Mouse (Mus musculus) limb, embryonic 12.5 days (tissue): Measurements from ENCODE around the gene Tmem217. TPM values are rescaled to one million over a fixed set of nuclear protein-coding genes. Genes with fewer than 3 reads are reported as not detected.

Experiments used
- ATAC-seq: fragments of 200-750 bp; cut with Nextera tagmentation; 2 replicates; pipeline ENCODE4 v1.8.0; 2017; ENCODE audit warnings: low read depth, moderate TSS enrichment; ENCODE audit not compliant: insufficient number of reproducible peaks, insufficient read depth, low FRiP score, low TSS enrichment
- H3K27ac ChIP-seq: fragments of 300-500 bp; sonication (generic); 2 replicates; pipeline ENCODE4 v1.5.1; 2016; ENCODE audit warnings: mild to moderate bottlenecking, moderate library complexity
- H3K27me3 ChIP-seq: fragments of 300-500 bp; sonication (generic); 2 replicates; pipeline ENCODE4 v1.6.1; 2016; ENCODE audit warnings: mild to moderate bottlenecking, moderate library complexity
- H3K36me3 ChIP-seq: fragments of 300-500 bp; sonication (generic); 2 replicates; pipeline ENCODE4 v1.6.1; 2016; ENCODE audit warnings: mild to moderate bottlenecking, moderate library complexity
- H3K4me1 ChIP-seq: fragments of 300-500 bp; sonication (generic); replicated peaks from 2 replicates; pipeline ENCODE4 v1.6.1; 2016
- H3K4me2 ChIP-seq: fragments of 300-500 bp; sonication (generic); 2 replicates; pipeline ENCODE4 v1.6.1; 2016; ENCODE audit warnings: mild to moderate bottlenecking, moderate library complexity
- H3K4me3 ChIP-seq: fragments of 300-500 bp; sonication (generic); replicated peaks from 2 replicates; pipeline ENCODE4 v1.5.1; 2016; ENCODE audit warnings: mild to moderate bottlenecking
- H3K9ac ChIP-seq: fragments of 300-500 bp; sonication (generic); replicated peaks from 2 replicates; pipeline ENCODE4 v1.6.1; 2016; ENCODE audit warnings: mild to moderate bottlenecking, moderate library complexity
- H3K9me3 ChIP-seq: fragments of 300-500 bp; sonication (generic); 2 replicates; pipeline ENCODE4 v1.6.1; 2016; ENCODE audit warnings: mild to moderate bottlenecking, moderate library complexity
- WGBS: fragments of 180-500 bp; shearing (Covaris S2); methylation state at CpG from one replicate; pipeline ENCODE4 v1.1.7; 2016; 5-methylcytosine and 5-hydroxymethylcytosine counted together
- microRNA-seq: library from miRNA; unstranded; fragments of <30 nt; microRNA quantifications from one replicate; pipeline ENCODE4, GENCODE M21; 2017
- polyA plus RNA-seq: library from polyadenylated mRNA; unstranded; fragments of >200 nt; fragmentation: Nextera tagmentation; extraction: Ambion mirVana; gene quantifications from 2 replicates; pipeline ENCODE4 v1.2.1, GENCODE M21; 2016

Tmem217 gene
- polyA plus RNA-seq, 1 experiment from 2014 or later: 2.4 TPM

DNA sequence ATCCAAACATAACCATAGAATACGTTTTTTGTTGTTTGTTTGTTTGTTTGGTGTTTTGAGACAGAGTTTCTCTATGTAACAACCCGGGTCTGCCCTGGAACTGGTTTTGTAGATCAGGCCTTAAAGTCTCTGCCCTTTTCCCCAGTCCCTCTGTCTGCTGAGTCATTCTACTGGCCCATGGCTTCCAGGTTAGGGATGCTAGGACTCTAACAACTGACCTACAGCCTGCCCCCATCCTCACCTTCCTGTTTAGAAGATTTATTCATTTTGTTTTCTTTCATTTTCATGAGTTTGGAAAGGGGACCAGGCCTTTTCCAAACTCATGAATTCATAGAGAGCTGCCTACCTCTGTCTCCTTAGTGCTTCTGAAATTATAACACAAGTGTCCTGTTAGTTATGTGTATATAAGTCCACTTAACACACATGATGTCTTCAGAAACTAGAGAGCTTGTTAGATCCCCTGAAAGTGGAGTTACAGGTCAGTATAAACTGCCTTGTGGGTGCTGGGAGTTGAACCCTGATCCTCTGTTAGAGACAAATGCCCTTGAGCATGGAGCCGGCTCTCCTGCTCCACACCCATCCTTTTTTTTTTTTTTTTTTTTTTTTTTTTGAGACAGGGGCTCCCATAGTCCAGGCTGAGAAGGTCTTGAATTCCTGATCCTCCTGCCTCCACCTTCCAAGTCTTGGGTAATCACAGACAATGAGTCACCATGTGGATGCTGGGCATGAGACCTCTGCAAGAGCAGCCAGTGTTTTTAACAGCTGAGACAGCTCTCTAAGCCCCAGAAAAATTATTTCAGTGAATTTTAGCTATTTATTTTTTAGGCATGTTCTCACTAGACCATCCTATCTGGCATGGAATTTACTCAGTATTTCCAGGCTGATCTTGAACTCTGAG lies 66.6 kb downstream of the Tmem217 start:
- H3K4me2 ChIP-seq: no peak overlapping the region
- 76% methylated on average over 3 of the region's 3 CpGs for WGBS
- H3K9me3 ChIP-seq: peaks cover 11% of the 10 kb centered on the region
- H3K27ac ChIP-seq: no peak overlapping the region
- H3K4me1 ChIP-seq: peaks cover 11% of the 10 kb centered on the region
- no peaks in the 10 kb centered on the region for H3K27me3 ChIP-seq
- H3K9ac ChIP-seq: no peak overlapping the region
- H3K36me3 ChIP-seq: no peaks in the 10 kb centered on the region
- ATAC-seq: no peak
- H3K4me3 ChIP-seq: no peak overlapping the region

DNA sequence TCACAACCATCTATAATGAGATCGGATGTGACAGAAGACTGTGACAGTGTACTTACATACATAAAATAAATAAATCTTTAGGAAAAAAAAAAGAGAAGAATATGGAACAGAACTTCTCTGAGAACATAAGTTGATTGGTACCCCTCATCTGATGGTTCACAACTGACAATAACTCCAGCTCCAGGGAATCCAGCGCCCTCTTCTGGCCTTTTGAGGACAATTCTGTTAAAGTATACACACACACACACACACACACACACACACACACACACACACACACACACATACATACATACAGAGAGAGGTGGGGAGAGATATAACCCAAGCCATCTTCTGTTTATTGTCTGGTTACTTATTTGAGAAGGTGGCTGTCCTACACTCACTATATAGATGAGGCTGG lies 67.8 kb downstream of the Tmem217 start:
- no peak overlapping the region for H3K4me2 ChIP-seq
- ATAC-seq: no peak
- no peaks in the 10 kb centered on the region for H3K36me3 ChIP-seq
- H3K27me3 ChIP-seq: no peaks in the 10 kb centered on the region
- H3K4me1 ChIP-seq: peaks cover 11% of the 10 kb centered on the region
- H3K27ac ChIP-seq: no peak overlapping the region
- no peak overlapping the region for H3K4me3 ChIP-seq
- H3K9ac ChIP-seq: no peak overlapping the region
- 77% methylated on average over 2 of the region's 2 CpGs for WGBS
- peaks cover 11% of the 10 kb centered on the region for H3K9me3 ChIP-seq

DNA sequence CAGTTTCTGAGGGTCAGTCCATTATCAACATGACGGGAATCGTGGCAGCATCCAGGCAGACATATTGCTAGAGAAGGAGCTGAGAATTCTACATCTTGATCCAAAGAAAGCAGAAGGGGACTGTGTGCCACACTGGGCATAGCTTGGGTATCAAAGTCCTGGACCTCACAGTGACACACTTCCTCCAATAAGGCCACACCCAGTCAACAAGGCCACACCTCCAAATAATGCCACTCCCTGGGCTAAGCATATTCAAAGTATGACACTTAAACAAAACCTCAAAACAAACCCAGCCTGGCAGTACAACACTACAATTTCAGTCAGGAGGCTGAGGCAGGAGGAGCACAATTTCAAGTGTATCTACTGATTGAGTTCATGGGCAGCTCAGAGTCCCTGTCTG lies 68.9 kb downstream of the Tmem217 start:
- WGBS: 94% methylated on average over 2 of the region's 2 CpGs
- H3K4me2 ChIP-seq: no peak overlapping the region

DNA sequence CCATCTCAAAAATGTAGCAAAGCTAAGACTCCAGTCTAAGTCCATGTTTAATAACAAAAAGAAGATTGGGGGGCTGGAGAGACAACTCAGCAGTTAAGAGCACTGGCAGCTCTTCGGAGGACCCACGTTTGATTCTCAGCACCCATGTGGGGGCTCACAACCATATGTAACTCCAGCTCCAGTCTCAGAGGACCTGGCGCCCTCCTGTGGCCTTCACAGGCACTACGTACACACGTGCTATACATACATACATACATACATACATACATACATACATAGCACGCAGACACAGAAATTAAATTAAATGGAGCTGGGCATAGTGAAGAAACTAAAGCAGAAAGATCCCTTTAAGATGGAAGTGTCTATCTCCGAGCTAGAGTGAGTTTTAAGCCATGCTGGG lies 69.6 kb downstream of the Tmem217 start:
- 94% methylated on average over 7 of the region's 7 CpGs for WGBS
- H3K36me3 ChIP-seq: no peaks in the 10 kb centered on the region
- H3K9me3 ChIP-seq: peaks cover 11% of the 10 kb centered on the region
- ATAC-seq: no peak
- H3K27me3 ChIP-seq: no peaks in the 10 kb centered on the region
- no peak overlapping the region for H3K4me2 ChIP-seq
- no peak overlapping the region for H3K4me3 ChIP-seq
- no peaks in the 10 kb centered on the region for H3K4me1 ChIP-seq
- H3K9ac ChIP-seq: no peak overlapping the region
- no peak overlapping the region for H3K27ac ChIP-seq

More for the DNA sequence above, 68.9 kb downstream of the Tmem217 start:
- no peak for ATAC-seq
- Histone ChIP-seq H3K9ac (no peak overlapping the region), H3K4me3 (no peak overlapping the region), H3K9me3 (peaks cover 11% of the 10 kb centered on the region), H3K36me3 (no peaks in the 10 kb centered on the region), H3K4me1 (no peaks in the 10 kb centered on the region), H3K27me3 (no peaks in the 10 kb centered on the region), H3K27ac (no peak overlapping the region)

DNA sequence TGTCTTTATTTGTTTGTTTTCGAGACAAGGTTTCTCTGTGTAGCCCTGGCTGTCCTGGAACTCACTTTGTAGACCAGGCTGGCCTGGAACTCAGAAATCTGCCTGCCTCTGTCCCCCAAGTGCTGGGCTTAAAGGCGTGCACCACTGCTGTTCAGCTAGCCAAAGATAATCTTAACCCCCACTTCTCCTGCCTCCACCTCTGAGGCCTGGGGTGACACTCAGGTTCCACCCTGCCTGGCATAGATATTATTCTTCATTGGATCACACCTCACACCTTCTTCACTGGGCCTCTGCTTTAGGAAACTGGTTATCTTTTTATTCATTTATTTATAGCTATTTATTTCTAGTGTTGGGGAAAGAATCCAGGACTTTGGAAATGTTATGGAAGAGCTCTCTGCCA lies 71.9 kb downstream of the Tmem217 start:
- WGBS: 74% methylated on average over 2 of the region's 2 CpGs
- Histone ChIP-seq H3K4me3 (no peak overlapping the region), H3K4me1 (no peaks in the 10 kb centered on the region), H3K4me2 (no peak overlapping the region), H3K36me3 (no peaks in the 10 kb centered on the region), H3K27ac (no peak overlapping the region), H3K27me3 (no peaks in the 10 kb centered on the region), H3K9ac (no peak overlapping the region), H3K9me3 (peaks cover 11% of the 10 kb centered on the region)
- no peak for ATAC-seq

DNA sequence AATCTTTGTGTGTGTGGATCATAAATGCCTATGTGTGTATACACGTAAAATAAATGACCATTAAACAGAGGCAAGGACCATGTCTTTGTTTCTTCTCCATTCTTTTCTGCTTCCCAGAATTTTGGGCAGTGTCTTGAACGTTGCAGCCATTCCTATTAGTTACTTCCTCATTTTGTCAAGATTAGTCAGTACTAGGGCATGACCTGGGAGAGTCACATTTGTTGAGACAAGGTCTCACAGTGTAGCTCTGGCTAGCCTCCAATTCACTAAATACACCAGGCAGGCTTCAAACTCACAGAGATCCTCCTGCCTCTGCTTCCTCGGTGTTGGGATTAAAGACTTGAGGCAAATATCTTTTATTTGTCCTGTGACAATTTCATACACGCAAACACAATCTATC lies 73.9 kb downstream of the Tmem217 start:
- Histone ChIP-seq H3K4me2 (no peak overlapping the region), H3K36me3 (no peaks in the 10 kb centered on the region), H3K27me3 (no peaks in the 10 kb centered on the region), H3K4me3 (no peak overlapping the region), H3K9me3 (peaks cover 11% of the 10 kb centered on the region), H3K4me1 (no peaks in the 10 kb centered on the region), H3K9ac (no peak overlapping the region), H3K27ac (no peak overlapping the region)
- no peak for ATAC-seq
- WGBS: 97% methylated on average over 4 of the region's 4 CpGs

DNA sequence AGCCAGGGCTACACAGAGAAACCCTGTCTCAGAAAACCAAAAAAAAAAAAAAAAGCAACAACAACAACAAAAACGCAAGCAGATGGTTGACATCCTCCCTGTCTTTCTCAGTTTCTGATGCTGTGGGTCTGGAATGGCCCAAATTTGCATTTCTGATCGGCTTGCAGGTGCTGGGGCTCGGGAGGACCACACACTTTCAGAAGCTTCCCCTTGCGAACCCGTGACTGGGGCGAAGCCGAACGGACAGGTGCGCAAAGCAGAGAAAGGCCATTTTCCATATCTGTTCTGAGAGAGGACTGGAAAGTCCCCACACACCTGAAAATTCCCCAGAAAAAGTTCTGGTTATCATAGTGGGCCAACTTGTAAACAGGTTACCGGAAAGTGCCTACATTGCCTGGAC lies 74.8 kb downstream of the Tmem217 start:
- Histone ChIP-seq H3K4me3 (no peak overlapping the region), H3K9ac (no peak overlapping the region), H3K27ac (no peak overlapping the region), H3K4me2 (no peak overlapping the region), H3K36me3 (no peaks in the 10 kb centered on the region), H3K27me3 (no peaks in the 10 kb centered on the region), H3K4me1 (no peaks in the 10 kb centered on the region), H3K9me3 (peaks cover 3% of the 10 kb centered on the region; the same call in 1 of the 2 replicates)
- 89% methylated on average over 10 of the region's 10 CpGs for WGBS
- ATAC-seq: no peak

DNA sequence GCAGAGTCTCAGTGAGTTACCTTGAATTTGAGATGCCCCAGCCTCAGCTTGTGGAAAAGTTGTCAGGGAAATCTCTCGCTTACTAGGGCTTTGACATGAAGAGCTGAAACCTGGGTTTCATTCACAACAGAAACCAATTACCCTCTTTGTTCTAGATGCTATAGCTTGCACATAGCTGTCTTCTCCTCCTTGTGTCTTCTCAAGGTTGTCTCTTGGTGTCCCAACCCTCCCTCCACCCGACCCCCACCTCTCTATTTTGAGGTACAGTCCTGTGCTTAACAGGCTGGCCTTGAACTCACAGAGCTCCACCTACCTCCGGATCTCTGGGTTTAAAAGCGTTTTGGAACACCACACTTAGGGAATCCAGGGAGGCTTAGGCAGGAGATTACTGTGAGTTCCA lies 75.7 kb downstream of the Tmem217 start:
- WGBS: 81% methylated on average over 4 of the region's 4 CpGs

More for the DNA sequence above, 75.7 kb downstream of the Tmem217 start:
- Histone ChIP-seq H3K9ac (no peak overlapping the region), H3K9me3 (no peaks in the 10 kb centered on the region), H3K27ac (no peak overlapping the region), H3K4me2 (no peak overlapping the region), H3K4me3 (no peak overlapping the region), H3K4me1 (no peaks in the 10 kb centered on the region), H3K36me3 (no peaks in the 10 kb centered on the region), H3K27me3 (no peaks in the 10 kb centered on the region)
- no peak for ATAC-seq

Small RNA genes within 50 kb of the gene (microRNA-seq; reads per million reads assigned to microRNA genes)
- not detected for gene Mir7667

Other genes with a start within 250 kb of the Tmem217 start
- gene Pi16, start 234.7 kb downstream of the Tmem217 start, polyA plus RNA-seq: 0.38 and 0.51 TPM in 2 replicates
- gene Mtch1, start 204.5 kb downstream of the Tmem217 start, polyA plus RNA-seq: 368 and 379 TPM in 2 replicates
- gene Fgd2, start 191.5 kb downstream of the Tmem217 start, polyA plus RNA-seq: 5.6 and 7.1 TPM in 2 replicates
- gene Pim1, start 61.6 kb downstream of the Tmem217 start, polyA plus RNA-seq: 21.4 and 24.2 TPM in 2 replicates
- gene Gm17657, start 2.7 kb downstream of the Tmem217 start, polyA plus RNA-seq: not detected in 2 replicates
- 16.3 and 22.5 TPM in 2 replicates for gene Tbc1d22b, start 2.6 kb downstream of the Tmem217 start, polyA plus RNA-seq
- 102 and 108 TPM in 2 replicates for gene Rnf8, start 62.4 kb upstream of the Tmem217 start, polyA plus RNA-seq
- 3.2 and 3.7 TPM in 2 replicates for gene Gm28043, start 62.5 kb upstream of the Tmem217 start, polyA plus RNA-seq
- 138 and 147 TPM in 2 replicates for gene Cmtr1, start 108.2 kb upstream of the Tmem217 start, polyA plus RNA-seq
- gene Ccdc167, start 164.7 kb upstream of the Tmem217 start, polyA plus RNA-seq: 16.8 and 17.5 TPM in 2 replicates